Mouse (Mus musculus) myocyte (in vitro differentiated cells): ENCODE results near the gene Bmx. TPM values are rescaled to one million over a fixed set of nuclear protein-coding genes. Genes with fewer than 3 reads are reported as not detected.

Source experiments
- H3K27me3 ChIP-seq: one replicate; pipeline ENCODE4 v1.6.1; 2011; ENCODE audit not compliant: control insufficient read depth, insufficient read depth, insufficient read length
- H3K36me3 ChIP-seq: one replicate; pipeline ENCODE4 v1.6.1; 2011; ENCODE audit not compliant: control insufficient read depth, insufficient read depth
- H3K4me2 ChIP-seq: one replicate; pipeline ENCODE4 v1.6.1; 2011; ENCODE audit warnings: low read depth, control low read depth
- H3K4me3 ChIP-seq: one replicate; pipeline ENCODE4 v1.5.1; 2011; ENCODE audit warnings: mild to moderate bottlenecking, control low read depth, moderate library complexity
- H3K79me2 ChIP-seq: one replicate; pipeline ENCODE4 v1.6.1; 2011; ENCODE audit not compliant: control insufficient read depth, insufficient read depth
- H3ac ChIP-seq: one replicate; pipeline ENCODE4 v1.6.1; 2011; ENCODE audit not compliant: control insufficient read depth, insufficient read length
- CEBPB ChIP-seq: IDR thresholded peaks from 2 replicates; pipeline ENCODE4 v1.6.1; 2011; ENCODE audit warnings: mild to moderate bottlenecking, moderate library complexity; ENCODE audit not compliant: poor library complexity, insufficient read depth, severe bottlenecking
- E2F4 ChIP-seq: IDR thresholded peaks from one replicate; pipeline ENCODE4 v1.6.1; 2011; ENCODE audit warnings: mild to moderate bottlenecking, control low read depth, moderate library complexity; ENCODE audit not compliant: insufficient read depth
- MAX ChIP-seq: IDR thresholded peaks from one replicate; pipeline ENCODE4 v1.6.1; 2011; ENCODE audit warnings: low read depth, mild to moderate bottlenecking, control low read depth
- MYOD1 ChIP-seq, 3 experiments: IDR thresholded peaks; one replicate each; pipeline ENCODE4 v1.6.1; 2011; ENCODE audit warnings: control low read depth in 2 of 3, low read depth in 2 of 3, mild to moderate bottlenecking in 2 of 3, moderate library complexity in 1 of 3; ENCODE audit not compliant: insufficient read length in 2 of 3, control insufficient read depth in 1 of 3
- MYOG ChIP-seq, 3 experiments: IDR thresholded peaks; one replicate each; pipeline ENCODE4 v1.6.1; 2011; ENCODE audit warnings: control low read depth in 2 of 3, low read depth in 2 of 3, mild to moderate bottlenecking in 2 of 3; ENCODE audit not compliant: insufficient read length in 2 of 3, control insufficient read depth in 1 of 3, insufficient read depth in 1 of 3
- POLR2A ChIP-seq: IDR thresholded peaks from one replicate; pipeline ENCODE4 v1.6.1; 2011; ENCODE audit warnings: low read depth, mild to moderate bottlenecking, control low read depth, moderate library complexity; ENCODE audit not compliant: insufficient read length
- POLR2AphosphoS2 ChIP-seq: IDR thresholded peaks from one replicate; pipeline ENCODE4 v1.6.1; 2011; ENCODE audit warnings: low read depth, control low read depth; ENCODE audit not compliant: insufficient read length
- REST ChIP-seq: IDR thresholded peaks from one replicate; pipeline ENCODE4 v1.6.1; 2011; ENCODE audit warnings: mild to moderate bottlenecking, control low read depth, moderate library complexity; ENCODE audit not compliant: insufficient read depth, insufficient read length
- SRF ChIP-seq: IDR thresholded peaks from one replicate; pipeline ENCODE4 v1.6.1; 2011; ENCODE audit warnings: low read depth; ENCODE audit not compliant: control insufficient read depth, insufficient read length
- TCF12 ChIP-seq: IDR thresholded peaks from one replicate; pipeline ENCODE4 v1.6.1; 2011; ENCODE audit warnings: mild to moderate bottlenecking, control low read depth; ENCODE audit not compliant: poor library complexity, insufficient read depth, severe bottlenecking
- TCF3 ChIP-seq: IDR thresholded peaks from one replicate; pipeline ENCODE4 v1.6.1; 2011; ENCODE audit warnings: low read depth, control low read depth; ENCODE audit not compliant: insufficient read length
- USF1 ChIP-seq: IDR thresholded peaks from one replicate; pipeline ENCODE4 v1.6.1; 2011; ENCODE audit warnings: low read depth, mild to moderate bottlenecking, control low read depth, moderate library complexity
- polyA plus RNA-seq: library from polyadenylated mRNA; unstranded; fragments of >200 nt; fragmentation: generic; extraction: Trizol; gene quantifications from one replicate; pipeline ENCODE4 v1.2.1, GENCODE M21; 2012; ENCODE audit warnings: missing spikeins

The Bmx gene
- polyA plus RNA-seq, 1 experiment = not detected

DNA sequence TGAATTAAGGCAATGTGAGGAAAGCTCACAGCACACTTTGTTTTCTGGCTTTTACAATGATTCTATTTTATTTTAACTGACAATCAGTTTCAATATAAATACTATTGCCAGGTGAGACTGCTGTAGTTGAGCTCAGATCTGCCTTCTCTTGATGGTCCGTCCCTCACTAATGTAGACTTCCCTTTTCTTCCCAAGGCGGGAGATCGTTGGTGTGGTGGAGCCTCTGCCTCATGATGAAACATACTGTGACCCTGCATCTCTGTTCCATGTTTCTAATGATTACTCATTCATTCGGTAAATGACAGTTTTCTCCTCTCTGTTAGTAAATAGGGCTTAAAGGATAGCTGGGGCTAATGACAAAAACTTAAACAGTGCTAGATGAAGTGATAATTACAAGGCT is 84.1 kb downstream of the Bmx start:
- Histone ChIP-seq H3K79me2 (no peaks in the 10 kb centered on the region), H3K4me2 (no peak overlapping the region), H3ac (no peak overlapping the region), H3K27me3 (no peaks in the 10 kb centered on the region), H3K36me3 (no peaks in the 10 kb centered on the region), H3K4me3 (no peak overlapping the region)
- no peak for TF ChIP-seq POLR2A
- TF ChIP-seq E2F4 = no peak
- TF ChIP-seq POLR2AphosphoS2 = no peak
- no peak for TF ChIP-seq MYOG (IDR thresholded peaks at IDR 0.05; ENCODE audit: control insufficient read depth in 1 of 3, insufficient read depth in 1 of 3, insufficient read length in 2 of 3, low read depth in 2 of 3)
- no peak for TF ChIP-seq REST
- no peak for TF ChIP-seq MAX
- no peak for TF ChIP-seq CEBPB
- no peak for TF ChIP-seq MYOD1 (IDR thresholded peaks at IDR 0.05; ENCODE audit: control insufficient read depth in 1 of 3, insufficient read length in 2 of 3, low read depth in 2 of 3)
- TF ChIP-seq USF1 = no peak
- TF ChIP-seq TCF3 = no peak
- TF ChIP-seq TCF12 = no peak
- no peak for TF ChIP-seq SRF

DNA sequence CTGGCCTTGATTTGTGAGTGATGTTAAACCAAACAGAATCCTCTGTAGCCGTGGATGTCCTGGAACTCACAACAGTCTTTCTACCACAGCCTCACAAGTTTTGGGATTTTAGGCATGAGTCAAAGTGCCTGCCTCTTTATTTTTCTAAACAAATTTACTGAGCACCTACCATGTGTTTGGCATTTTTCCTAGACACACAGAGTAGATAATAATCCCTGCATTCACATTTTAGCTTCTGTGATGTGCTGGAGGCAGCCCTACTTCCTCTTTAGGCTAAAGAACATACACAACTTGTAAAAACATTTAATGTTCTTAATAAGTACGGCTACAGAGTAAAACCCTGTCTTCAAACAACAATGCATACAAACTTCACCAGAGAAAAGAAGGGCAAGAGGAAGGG is 87.0 kb downstream of the Bmx start:
- Histone ChIP-seq H3K4me3 (no peak overlapping the region), H3K79me2 (no peaks in the 10 kb centered on the region), H3K36me3 (no peaks in the 10 kb centered on the region), H3ac (no peak overlapping the region), H3K27me3 (no peaks in the 10 kb centered on the region), H3K4me2 (no peak overlapping the region)
- TF ChIP-seq MYOG (IDR thresholded peaks at IDR 0.05; ENCODE audit: control insufficient read depth in 1 of 3, insufficient read depth in 1 of 3, insufficient read length in 2 of 3, low read depth in 2 of 3) = no peak
- TF ChIP-seq TCF12 = no peak
- no peak for TF ChIP-seq TCF3
- TF ChIP-seq POLR2A = no peak
- no peak for TF ChIP-seq USF1
- no peak for TF ChIP-seq MYOD1 (IDR thresholded peaks at IDR 0.05; ENCODE audit: control insufficient read depth in 1 of 3, insufficient read length in 2 of 3, low read depth in 2 of 3)
- no peak for TF ChIP-seq POLR2AphosphoS2
- no peak for TF ChIP-seq E2F4
- no peak for TF ChIP-seq CEBPB
- TF ChIP-seq MAX = no peak
- no peak for TF ChIP-seq SRF
- no peak for TF ChIP-seq REST

DNA sequence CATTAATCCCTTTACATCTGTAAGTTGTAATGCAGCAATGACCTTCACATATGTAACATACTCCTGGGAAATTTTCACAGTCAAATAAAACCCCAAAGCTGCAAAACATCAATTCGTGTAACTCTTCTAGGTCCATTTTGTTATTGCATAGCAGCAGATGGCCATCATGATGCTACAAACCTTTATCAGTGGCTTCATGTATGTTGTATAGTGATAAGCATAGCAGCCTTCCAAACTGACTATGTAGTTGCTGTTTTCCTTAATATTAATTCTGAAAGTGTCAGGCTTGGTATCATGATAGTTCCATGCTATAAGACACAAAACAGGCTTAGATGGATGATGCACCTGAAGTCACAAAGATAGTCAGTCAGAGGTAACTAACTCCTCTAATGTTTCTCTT is 93.3 kb downstream of the Bmx start:
- no peaks in the 10 kb centered on the region for H3K79me2 ChIP-seq
- no peak overlapping the region for H3K4me3 ChIP-seq
- TF ChIP-seq MYOG (IDR thresholded peaks at IDR 0.05; ENCODE audit: control insufficient read depth in 1 of 3, insufficient read depth in 1 of 3, insufficient read length in 2 of 3, low read depth in 2 of 3) (no peak), POLR2AphosphoS2 (no peak), CEBPB (no peak), REST (no peak), E2F4 (no peak), MYOD1 (IDR thresholded peaks at IDR 0.05; ENCODE audit: control insufficient read depth in 1 of 3, insufficient read length in 2 of 3, low read depth in 2 of 3) (no peak), USF1 (no peak), TCF3 (no peak), TCF12 (no peak), SRF (no peak), MAX (no peak), POLR2A (no peak)
- H3ac ChIP-seq = no peak overlapping the region
- no peaks in the 10 kb centered on the region for H3K36me3 ChIP-seq
- H3K27me3 ChIP-seq = no peaks in the 10 kb centered on the region
- H3K4me2 ChIP-seq = no peak overlapping the region

DNA sequence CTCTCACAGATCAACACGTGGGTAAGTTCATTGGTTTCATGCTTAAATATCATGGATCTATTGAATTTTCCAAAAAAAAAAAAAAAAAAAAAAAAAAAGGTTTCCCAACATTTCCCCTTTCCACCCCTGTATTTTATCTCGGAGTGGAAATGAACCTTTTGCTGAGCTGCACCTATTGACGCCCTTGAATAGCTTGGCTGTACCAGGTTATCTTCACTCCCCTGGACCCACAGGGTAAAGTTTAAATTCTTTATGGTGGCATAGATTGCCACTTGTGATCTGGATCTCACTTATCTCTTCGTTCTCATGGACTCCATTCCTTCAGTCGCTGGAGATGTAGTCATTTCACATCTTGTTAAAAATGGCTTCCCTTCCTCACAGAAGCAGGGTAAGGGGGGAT is 103.4 kb downstream of the Bmx start:
- Histone ChIP-seq H3K79me2 (no peaks in the 10 kb centered on the region), H3K4me3 (no peak overlapping the region), H3K27me3 (no peaks in the 10 kb centered on the region), H3ac (no peak overlapping the region), H3K36me3 (no peaks in the 10 kb centered on the region), H3K4me2 (no peak overlapping the region)
- TF ChIP-seq TCF3 (no peak), MAX (no peak), E2F4 (no peak), USF1 (no peak), REST (no peak), MYOD1 (IDR thresholded peaks at IDR 0.05; ENCODE audit: control insufficient read depth in 1 of 3, insufficient read length in 2 of 3, low read depth in 2 of 3) (no peak), MYOG (IDR thresholded peaks at IDR 0.05; ENCODE audit: control insufficient read depth in 1 of 3, insufficient read depth in 1 of 3, insufficient read length in 2 of 3, low read depth in 2 of 3) (no peak), POLR2A (no peak), TCF12 (no peak), SRF (no peak), POLR2AphosphoS2 (no peak), CEBPB (no peak)
